Mouse (Mus musculus) retina, adult 2 months (tissue): Measurements from ENCODE around the gene Bicd2.

Experiments used
- DNase-seq: peaks from one replicate; pipeline ENCODE4 v3.0.0-alpha.2; 2012; ENCODE audit warnings: low read depth, low spot score

The Bicd2 gene

DNA sequence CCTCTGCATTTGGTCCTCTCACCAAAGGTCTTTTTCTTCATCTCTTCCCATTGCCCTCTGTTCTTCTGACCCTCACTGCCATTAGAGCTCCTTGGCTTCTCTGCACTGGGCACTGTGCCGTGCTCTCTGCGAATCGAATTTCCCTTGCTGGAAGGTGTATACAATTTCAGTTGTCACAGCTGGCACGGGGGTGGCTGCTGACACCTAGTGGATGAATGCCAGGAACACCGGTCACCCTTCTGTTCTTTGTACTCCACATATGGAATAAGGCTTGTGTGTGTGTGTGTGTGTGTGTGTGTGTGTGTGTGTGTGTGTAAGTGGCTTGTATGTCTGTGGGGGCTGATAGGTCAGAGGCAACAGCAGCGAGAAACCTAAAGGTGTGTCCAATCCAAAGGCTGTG is 58.8 kb downstream of the Bicd2 start:
- DNase-seq: no peak

DNA sequence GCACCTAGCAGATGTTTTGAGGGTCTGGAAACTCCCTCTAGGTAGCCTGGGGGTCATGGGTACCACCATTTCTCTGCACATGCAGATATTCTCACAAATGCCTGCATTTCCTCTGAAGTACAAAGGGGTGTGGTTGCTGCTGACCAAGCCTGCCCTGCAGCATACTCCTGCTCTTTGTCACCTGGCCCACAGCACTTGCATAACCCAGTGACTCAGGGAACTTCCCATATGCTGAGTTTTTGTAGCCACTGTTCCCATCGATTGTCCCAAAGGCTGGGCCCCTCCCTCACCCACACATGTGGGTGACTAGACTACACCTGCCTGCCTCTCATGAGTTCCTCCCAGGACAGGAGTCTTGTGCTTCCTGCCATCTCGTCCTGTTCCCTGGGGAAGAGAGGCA is 61.2 kb downstream of the Bicd2 start:
- DNase-seq: no peak

DNA sequence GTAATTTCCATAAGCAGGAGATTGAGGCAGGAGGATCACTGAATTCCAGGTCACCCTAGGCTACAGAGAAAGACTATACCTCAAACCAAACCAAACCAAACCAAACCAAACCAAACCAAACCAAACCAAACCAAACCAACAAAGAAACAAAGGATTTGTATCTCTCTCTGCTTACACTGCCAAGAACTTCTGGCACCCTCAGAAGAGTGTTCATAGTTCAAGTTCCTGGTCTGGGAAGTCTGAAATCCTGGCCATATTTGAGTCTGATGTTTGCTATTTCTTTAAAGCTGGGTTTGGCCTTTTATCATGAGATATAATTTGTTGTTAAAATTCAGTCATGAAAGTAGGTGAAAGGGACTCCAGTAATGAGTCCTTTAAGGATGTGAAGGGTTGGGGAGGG is 66.4 kb downstream of the Bicd2 start:
- no peak for DNase-seq

GRCm38 (mm10) chr13:49420754-49421605 is 79.6 kb downstream of the Bicd2 start, which contains the start of gene Ippk:
TSS of gene Ippk (plus strand) at chr13:49421249.
- DNase-seq: peak; percentile 91

DNA sequence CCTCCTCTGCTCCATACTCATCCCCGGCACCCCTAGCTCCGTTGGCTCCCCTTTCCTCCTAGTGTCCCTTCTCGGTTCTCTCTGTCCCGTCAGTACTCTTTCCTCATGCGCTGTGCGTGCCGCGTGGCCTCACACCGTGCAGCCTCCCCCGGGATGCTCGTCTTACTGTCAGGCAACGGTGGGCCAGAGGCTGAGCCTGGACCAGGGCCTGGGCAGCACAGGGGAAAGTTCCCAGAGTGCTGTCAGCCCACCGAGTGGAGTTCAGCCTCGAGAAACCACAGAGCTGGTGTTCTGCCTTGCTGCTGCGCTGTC is 80.2 kb downstream of the Bicd2 start:
- DNase-seq: no peak

- DNase-seq: no peak
These were observed 80.6 kb downstream of the Bicd2 start for GRCm38 (mm10) chr13:49421959-49422358.

- DNase-seq: no peak
These were observed 85.4 kb downstream of the Bicd2 start for GRCm38 (mm10) chr13:49426736-49427135.

DNA sequence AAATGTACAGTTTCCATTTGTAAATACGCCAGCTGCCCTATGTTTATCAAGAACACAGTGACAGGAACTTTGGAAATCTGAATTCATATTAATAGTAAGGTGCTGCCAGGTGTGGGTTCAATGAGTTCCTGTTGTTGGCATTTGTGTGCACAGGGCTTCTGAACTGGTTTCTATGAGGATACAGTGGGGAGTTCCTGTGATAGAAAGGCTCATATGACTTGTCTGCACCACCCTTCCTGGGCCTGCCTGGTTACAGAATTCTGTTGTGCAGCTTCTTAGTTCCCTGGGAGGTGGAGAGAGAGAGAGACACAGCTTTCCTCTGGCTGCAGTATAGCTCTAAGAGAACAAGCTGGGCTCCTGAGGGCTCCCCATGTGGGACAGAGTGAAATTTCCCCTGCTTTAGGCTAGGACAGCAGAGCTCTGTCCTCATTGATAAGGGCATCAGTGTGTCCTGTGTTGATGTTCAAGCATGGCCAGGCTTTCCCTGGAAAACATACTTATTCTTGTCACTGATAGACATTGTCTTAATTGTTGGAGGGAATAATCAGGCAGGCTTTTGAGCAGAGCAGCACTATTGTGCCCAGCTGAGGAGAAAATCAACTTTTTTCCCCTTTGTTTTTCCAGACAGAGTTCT is 86.8 kb downstream of the Bicd2 start:
- DNase-seq: no peak

DNA sequence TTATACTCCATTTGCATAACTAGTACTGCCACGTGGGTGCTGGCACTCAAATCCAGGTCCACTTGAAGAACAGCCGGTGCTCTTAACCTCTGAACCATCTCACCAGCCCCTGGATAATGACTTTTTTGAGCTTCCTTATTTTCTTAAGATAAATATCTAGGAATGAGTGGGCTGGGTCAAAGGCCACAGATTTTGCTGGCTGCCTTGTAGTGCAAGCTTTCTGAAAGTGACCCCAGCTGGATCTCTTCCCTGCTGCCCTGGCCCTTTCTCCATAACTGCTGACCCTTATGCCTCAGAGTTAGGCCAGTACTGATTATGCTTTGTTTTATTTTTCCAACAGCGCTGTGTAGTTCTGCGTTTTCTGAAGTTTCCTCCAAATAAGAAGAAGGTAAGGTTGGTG is 89.1 kb downstream of the Bicd2 start:
- no peak for DNase-seq

GRCm38 (mm10) chr13:49433268-49434029 is 92.1 kb downstream of the Bicd2 start:
- DNase-seq: no peak

- no peak for DNase-seq
These were observed 94.4 kb downstream of the Bicd2 start for GRCm38 (mm10) chr13:49435745-49436144.

- no peak for DNase-seq
These were observed 94.8 kb downstream of the Bicd2 start for GRCm38 (mm10) chr13:49436170-49436569.
